Mouse (Mus musculus): ENCODE measurements at regions not wholly inside any gene's neighbourhood (a gene's known extent, or its start where the extent isn't known, plus 50 kb on each side); places are given as distances from the start of the nearest gene placed in this dataset.

DNA sequence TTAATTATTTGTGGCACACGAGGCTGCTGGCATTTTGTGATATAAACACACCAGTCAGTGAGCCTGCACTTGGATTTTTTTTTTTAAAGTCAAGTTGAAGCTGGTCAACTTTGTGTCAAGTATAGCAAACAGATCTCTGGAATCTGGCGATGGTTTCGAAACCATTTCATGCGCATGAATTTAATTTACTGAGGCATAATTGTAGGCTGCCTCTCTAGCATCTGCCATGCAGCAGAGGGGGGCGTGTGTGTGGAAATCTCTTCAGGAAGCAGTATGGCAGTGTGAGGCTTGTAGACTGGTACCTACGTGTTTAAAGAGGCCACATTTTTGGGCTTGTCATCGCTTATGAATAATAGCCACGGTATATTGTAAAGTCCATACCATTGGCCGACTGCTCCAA is 177.7 kb upstream of the Slc38a2 start:
- no peaks in the 10 kb centered on the region for H3K9me3 ChIP-seq (ENCODE audit: control insufficient read depth, low read length)
- DNase-seq (ENCODE audit: low spot score), result no peak
- H3K4me2 ChIP-seq (replicated peaks; ENCODE audit: low read depth, low read length), result no peak overlapping the region
- no peak overlapping the region for H3K9ac ChIP-seq (ENCODE audit: low read depth, low read length)
- no peak overlapping the region for H3K4me3 ChIP-seq (ENCODE audit: low read depth, low read length)
- no peak overlapping the region for H3K27ac ChIP-seq (ENCODE audit: low read depth, low read length)
- no peak for ATAC-seq (ENCODE audit: low FRiP score)
- H3K27me3 ChIP-seq (ENCODE audit: control insufficient read depth, insufficient read depth, low read length), result no peaks in the 10 kb centered on the region
- H3K4me1 ChIP-seq (replicated peaks; ENCODE audit: control insufficient read depth, insufficient read depth, low read length), result no peaks in the 10 kb centered on the region
- 90% methylated on average over 9 of the region's 9 CpGs for WGBS
- no peaks in the 10 kb centered on the region for H3K36me3 ChIP-seq (ENCODE audit: control insufficient read depth, insufficient read depth, low read length)

DNA sequence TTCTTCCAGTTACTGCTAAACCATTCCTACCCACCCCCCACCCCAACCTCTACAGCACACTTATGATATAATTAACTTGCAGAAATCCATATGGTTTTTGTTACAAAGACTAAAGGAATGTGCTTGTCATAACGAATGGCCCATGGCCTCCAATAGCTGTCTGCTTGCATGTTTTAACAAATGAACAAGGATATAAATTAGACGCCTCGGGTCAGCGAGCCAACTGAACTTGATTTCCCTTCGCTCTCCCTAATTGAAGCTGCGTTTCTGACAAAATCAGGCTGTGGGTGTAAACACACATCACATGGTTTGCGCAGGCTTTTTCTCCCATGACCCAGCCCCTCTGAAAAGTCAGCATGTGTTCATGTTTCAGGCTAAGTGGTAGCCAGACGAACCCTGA is 174.6 kb upstream of the Slc38a2 start:
- Histone ChIP-seq H3K4me1 (replicated peaks; ENCODE audit: control insufficient read depth, insufficient read depth, low read length) (no peaks in the 10 kb centered on the region), H3K4me3 (ENCODE audit: low read depth, low read length) (no peak overlapping the region), H3K27ac (ENCODE audit: low read depth, low read length) (no peak overlapping the region), H3K27me3 (ENCODE audit: control insufficient read depth, insufficient read depth, low read length) (no peaks in the 10 kb centered on the region), H3K9ac (ENCODE audit: low read depth, low read length) (no peak overlapping the region), H3K9me3 (ENCODE audit: control insufficient read depth, low read length) (no peaks in the 10 kb centered on the region), H3K4me2 (replicated peaks; ENCODE audit: low read depth, low read length) (no peak overlapping the region), H3K36me3 (ENCODE audit: control insufficient read depth, insufficient read depth, low read length) (no peaks in the 10 kb centered on the region)
- 71% methylated on average over 8 of the region's 8 CpGs for WGBS
- ATAC-seq (ENCODE audit: low FRiP score), result no peak
- DNase-seq (ENCODE audit: low spot score), result no peak

DNA sequence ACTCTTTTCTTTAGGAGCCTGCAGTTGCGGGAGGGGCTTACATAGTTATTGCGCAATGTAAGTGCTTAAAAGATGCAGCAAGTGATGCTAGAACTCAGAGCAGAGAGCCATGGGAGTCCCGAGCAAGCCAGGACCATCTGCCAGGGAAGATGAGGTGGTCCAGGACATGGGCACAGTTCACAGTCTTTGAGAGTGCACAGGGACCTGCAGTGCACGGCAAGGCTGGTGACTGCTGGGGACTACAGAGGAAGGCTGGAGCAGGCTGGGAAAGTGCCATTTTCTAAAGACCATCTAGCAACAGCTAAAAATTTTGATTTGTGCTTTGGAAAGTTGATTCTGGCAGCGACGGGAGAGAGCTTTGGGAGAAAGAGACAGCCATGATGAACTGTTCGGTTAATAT is 174.0 kb upstream of the Slc38a2 start:
- Histone ChIP-seq H3K27me3 (ENCODE audit: control insufficient read depth, insufficient read depth, low read length) (no peaks in the 10 kb centered on the region), H3K9me3 (ENCODE audit: control insufficient read depth, low read length) (no peaks in the 10 kb centered on the region), H3K27ac (ENCODE audit: low read depth, low read length) (no peak overlapping the region), H3K36me3 (ENCODE audit: control insufficient read depth, insufficient read depth, low read length) (no peaks in the 10 kb centered on the region), H3K9ac (ENCODE audit: low read depth, low read length) (no peak overlapping the region), H3K4me1 (replicated peaks; ENCODE audit: control insufficient read depth, insufficient read depth, low read length) (no peaks in the 10 kb centered on the region), H3K4me3 (ENCODE audit: low read depth, low read length) (no peak overlapping the region), H3K4me2 (replicated peaks; ENCODE audit: low read depth, low read length) (no peak overlapping the region)
- WGBS, result 90% methylated on average over 7 of the region's 7 CpGs
- DNase-seq (ENCODE audit: low spot score) (no peak), ATAC-seq (ENCODE audit: low FRiP score) (no peak)

DNA sequence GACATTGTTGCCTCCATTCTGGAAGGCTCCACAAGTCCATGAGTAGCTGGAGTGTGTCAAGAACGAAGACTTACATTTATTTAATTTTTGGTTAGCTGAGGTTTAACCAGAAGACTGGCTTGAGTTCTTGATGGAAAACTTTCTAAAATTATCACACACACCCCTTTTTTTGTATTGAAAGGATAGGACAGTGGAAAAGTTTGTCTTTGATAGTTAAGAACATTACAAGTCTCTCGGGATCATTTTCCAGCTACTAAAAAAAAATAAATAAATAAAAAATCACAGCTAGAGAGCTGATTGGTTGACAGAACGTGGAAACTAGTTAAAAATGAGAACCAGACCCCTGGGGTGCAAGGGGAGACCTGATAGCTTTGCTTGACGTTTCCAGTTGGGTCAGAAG is 173.6 kb upstream of the Slc38a2 start:
- no peak for ATAC-seq (ENCODE audit: low FRiP score)
- no peak overlapping the region for H3K9ac ChIP-seq (ENCODE audit: low read depth, low read length)
- no peaks in the 10 kb centered on the region for H3K9me3 ChIP-seq (ENCODE audit: control insufficient read depth, low read length)
- DNase-seq (ENCODE audit: low spot score), result no peak
- H3K4me3 ChIP-seq (ENCODE audit: low read depth, low read length), result no peak overlapping the region
- no peaks in the 10 kb centered on the region for H3K4me1 ChIP-seq (replicated peaks; ENCODE audit: control insufficient read depth, insufficient read depth, low read length)
- H3K27ac ChIP-seq (ENCODE audit: low read depth, low read length), result no peak overlapping the region
- no peak overlapping the region for H3K4me2 ChIP-seq (replicated peaks; ENCODE audit: low read depth, low read length)
- WGBS, result 57% methylated on average over 4 of the region's 4 CpGs
- no peaks in the 10 kb centered on the region for H3K27me3 ChIP-seq (ENCODE audit: control insufficient read depth, insufficient read depth, low read length)
- no peaks in the 10 kb centered on the region for H3K36me3 ChIP-seq (ENCODE audit: control insufficient read depth, insufficient read depth, low read length)

DNA sequence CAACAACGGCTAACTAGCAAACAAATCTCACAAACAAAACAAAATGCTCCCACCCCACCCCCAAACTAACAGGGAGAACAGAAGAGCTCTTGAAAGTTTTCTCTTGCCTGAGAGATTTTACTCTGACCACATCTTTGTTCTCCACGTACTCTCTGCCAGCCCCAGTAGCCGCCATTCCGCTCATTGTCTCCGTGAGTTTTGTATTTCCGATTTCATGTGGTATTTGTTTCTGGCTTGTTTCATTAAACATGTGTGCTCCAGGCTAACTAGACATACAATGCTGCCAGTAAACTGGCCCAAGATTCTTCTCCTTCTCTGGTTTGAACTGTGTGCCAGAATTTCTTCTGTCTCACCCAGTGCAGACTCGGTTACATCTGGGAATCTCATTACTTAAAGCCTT is 168.2 kb upstream of the Slc38a2 start:
- no peak overlapping the region for H3K4me2 ChIP-seq (replicated peaks; ENCODE audit: low read depth, low read length)
- no peaks in the 10 kb centered on the region for H3K9me3 ChIP-seq (ENCODE audit: control insufficient read depth, low read length)
- no peak overlapping the region for H3K4me3 ChIP-seq (ENCODE audit: low read depth, low read length)
- no peak overlapping the region for H3K9ac ChIP-seq (ENCODE audit: low read depth, low read length)
- no peak overlapping the region for H3K27ac ChIP-seq (ENCODE audit: low read depth, low read length)
- DNase-seq (ENCODE audit: low spot score) (no peak), ATAC-seq (ENCODE audit: low FRiP score) (no peak)
- no peaks in the 10 kb centered on the region for H3K4me1 ChIP-seq (replicated peaks; ENCODE audit: control insufficient read depth, insufficient read depth, low read length)
- no peaks in the 10 kb centered on the region for H3K36me3 ChIP-seq (ENCODE audit: control insufficient read depth, insufficient read depth, low read length)
- H3K27me3 ChIP-seq (ENCODE audit: control insufficient read depth, insufficient read depth, low read length), result no peaks in the 10 kb centered on the region
- 81% methylated on average over 7 of the region's 7 CpGs for WGBS

DNA sequence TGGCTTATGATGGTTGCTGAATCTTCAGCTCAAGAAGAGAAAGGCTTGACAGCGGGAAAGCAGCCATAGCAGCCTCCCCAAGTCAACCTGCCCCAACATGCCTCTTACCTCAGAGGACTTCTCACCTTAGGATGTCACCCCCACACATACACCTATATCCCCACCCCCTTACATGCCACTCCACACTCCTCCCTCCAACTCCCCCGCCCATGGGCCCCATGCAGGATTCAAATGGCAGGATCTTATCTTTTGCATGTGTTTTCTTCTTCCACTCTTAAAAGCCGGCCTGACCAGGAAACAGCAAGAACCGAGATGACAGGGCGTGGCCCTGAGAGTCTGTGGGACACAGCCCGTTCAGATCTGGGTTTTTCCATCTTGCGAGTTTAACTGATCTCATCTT is 166.4 kb upstream of the Slc38a2 start:
- 92% methylated on average over 7 of the region's 7 CpGs for WGBS
- Histone ChIP-seq H3K27ac (ENCODE audit: low read depth, low read length) (no peak overlapping the region), H3K27me3 (ENCODE audit: control insufficient read depth, insufficient read depth, low read length) (no peaks in the 10 kb centered on the region), H3K4me1 (replicated peaks; ENCODE audit: control insufficient read depth, insufficient read depth, low read length) (no peaks in the 10 kb centered on the region), H3K9me3 (ENCODE audit: control insufficient read depth, low read length) (no peaks in the 10 kb centered on the region), H3K36me3 (ENCODE audit: control insufficient read depth, insufficient read depth, low read length) (no peaks in the 10 kb centered on the region), H3K4me3 (ENCODE audit: low read depth, low read length) (no peak overlapping the region), H3K4me2 (replicated peaks; ENCODE audit: low read depth, low read length) (no peak overlapping the region), H3K9ac (ENCODE audit: low read depth, low read length) (no peak overlapping the region)
- DNase-seq (ENCODE audit: low spot score) (no peak), ATAC-seq (ENCODE audit: low FRiP score) (no peak)

DNA sequence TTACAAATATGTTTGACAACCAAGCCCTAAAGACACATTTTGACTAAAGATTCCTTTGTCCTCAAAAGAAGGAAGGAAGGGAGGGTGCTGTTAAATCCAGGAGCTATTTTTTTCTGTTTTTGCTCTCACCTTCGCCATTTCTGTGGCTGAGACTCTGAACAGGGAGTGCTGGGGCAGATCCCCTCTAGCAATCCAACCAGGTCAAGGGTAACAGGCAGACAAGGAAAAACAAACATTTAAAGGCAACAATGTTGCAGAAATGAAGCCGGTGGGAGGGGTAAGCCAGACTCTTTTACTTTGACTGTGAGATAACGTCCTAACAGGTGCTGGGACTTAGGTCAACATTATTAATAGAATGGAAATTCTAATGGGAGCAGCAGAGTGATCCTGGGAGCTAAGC is 158.2 kb upstream of the Slc38a2 start:
- ATAC-seq (ENCODE audit: low FRiP score) (no peak), DNase-seq (ENCODE audit: low spot score) (no peak)
- Histone ChIP-seq H3K9me3 (ENCODE audit: control insufficient read depth, low read length) (no peaks in the 10 kb centered on the region), H3K4me1 (replicated peaks; ENCODE audit: control insufficient read depth, insufficient read depth, low read length) (no peaks in the 10 kb centered on the region), H3K27ac (ENCODE audit: low read depth, low read length) (no peak overlapping the region), H3K4me3 (ENCODE audit: low read depth, low read length) (no peak overlapping the region), H3K9ac (ENCODE audit: low read depth, low read length) (no peak overlapping the region), H3K36me3 (ENCODE audit: control insufficient read depth, insufficient read depth, low read length) (no peaks in the 10 kb centered on the region), H3K27me3 (ENCODE audit: control insufficient read depth, insufficient read depth, low read length) (no peaks in the 10 kb centered on the region), H3K4me2 (replicated peaks; ENCODE audit: low read depth, low read length) (no peak overlapping the region)
- 77% methylated on average over 3 of the region's 3 CpGs for WGBS

DNA sequence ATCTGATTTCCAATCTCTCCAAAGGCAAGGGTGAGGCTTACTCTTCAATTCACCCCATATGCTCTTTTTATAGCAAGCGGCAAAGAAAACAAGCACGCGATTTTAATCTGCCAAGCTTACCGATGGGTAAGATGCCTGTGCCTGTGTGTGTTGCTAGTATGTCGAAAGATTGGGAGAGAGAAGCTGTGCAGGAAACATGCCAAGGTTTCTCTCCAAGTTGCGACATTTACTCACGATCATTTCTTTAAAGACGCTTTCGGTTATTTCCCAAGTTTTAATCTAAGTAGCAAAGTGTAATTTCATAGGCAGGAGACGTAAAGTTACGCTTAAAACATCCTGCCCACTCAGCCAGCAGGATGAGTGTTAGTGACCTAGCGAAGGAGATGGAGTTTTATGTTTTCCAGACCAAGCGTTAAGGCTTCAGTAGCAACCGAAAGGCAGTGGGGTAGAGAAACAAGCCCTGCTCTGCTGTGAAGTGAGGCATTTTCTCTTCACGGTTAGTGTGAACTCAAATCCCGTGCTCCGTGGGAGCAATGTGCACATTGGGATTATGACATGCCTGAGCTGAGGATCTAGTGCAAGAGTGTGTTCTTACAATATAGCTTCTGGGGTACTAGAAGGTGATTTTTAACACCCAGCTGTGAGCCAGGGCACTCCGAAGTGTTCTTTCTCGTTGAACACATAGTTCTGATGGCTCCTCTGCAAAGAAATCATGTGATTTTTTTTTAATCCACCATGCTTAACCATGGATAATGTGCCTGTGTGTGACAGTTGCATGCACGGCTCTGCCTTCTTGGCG is 152.6 kb upstream of the Slc38a2 start:
- Histone ChIP-seq H3K27me3 (ENCODE audit: control insufficient read depth, insufficient read depth, low read length) (no peaks in the 10 kb centered on the region), H3K4me3 (ENCODE audit: low read depth, low read length) (no peak overlapping the region), H3K9ac (ENCODE audit: low read depth, low read length) (no peak overlapping the region), H3K27ac (ENCODE audit: low read depth, low read length) (no peak overlapping the region), H3K4me1 (replicated peaks; ENCODE audit: control insufficient read depth, insufficient read depth, low read length) (no peaks in the 10 kb centered on the region), H3K9me3 (ENCODE audit: control insufficient read depth, low read length) (no peaks in the 10 kb centered on the region), H3K36me3 (ENCODE audit: control insufficient read depth, insufficient read depth, low read length) (no peaks in the 10 kb centered on the region), H3K4me2 (replicated peaks; ENCODE audit: low read depth, low read length) (no peak overlapping the region)
- 90% methylated on average over 21 of the region's 21 CpGs for WGBS
- DNase-seq (ENCODE audit: low spot score) (no peak), ATAC-seq (ENCODE audit: low FRiP score) (no peak)

DNA sequence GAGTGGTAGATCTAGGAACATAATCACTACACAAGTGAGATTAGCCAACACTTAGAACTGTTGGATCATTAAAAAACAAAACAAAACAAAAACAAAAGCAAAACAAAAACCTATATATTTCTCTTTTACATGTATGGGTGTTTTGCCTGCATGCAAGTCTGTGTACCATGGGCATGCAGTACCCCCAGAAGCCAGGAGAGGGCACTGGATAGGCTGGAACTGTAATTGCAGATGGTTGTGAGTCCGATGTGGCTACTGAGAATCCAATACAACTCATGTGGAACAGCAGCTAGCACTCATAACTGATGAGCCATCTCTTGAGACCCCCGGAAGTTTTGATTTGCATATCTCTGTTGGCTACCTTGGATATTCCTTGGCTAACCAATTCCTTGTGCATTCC is 148.6 kb upstream of the Slc38a2 start:
- Histone ChIP-seq H3K27me3 (ENCODE audit: control insufficient read depth, insufficient read depth, low read length) (no peaks in the 10 kb centered on the region), H3K9ac (ENCODE audit: low read depth, low read length) (no peak overlapping the region), H3K36me3 (ENCODE audit: control insufficient read depth, insufficient read depth, low read length) (no peaks in the 10 kb centered on the region), H3K4me2 (replicated peaks; ENCODE audit: low read depth, low read length) (no peak overlapping the region), H3K27ac (ENCODE audit: low read depth, low read length) (no peak overlapping the region), H3K4me3 (ENCODE audit: low read depth, low read length) (no peak overlapping the region), H3K4me1 (replicated peaks; ENCODE audit: control insufficient read depth, insufficient read depth, low read length) (no peaks in the 10 kb centered on the region), H3K9me3 (ENCODE audit: control insufficient read depth, low read length) (no peaks in the 10 kb centered on the region)
- DNase-seq (ENCODE audit: low spot score) (peak; percentile 37), ATAC-seq (ENCODE audit: low FRiP score) (no peak)
- WGBS, result 84% methylated on average over 2 of the region's 2 CpGs
